Mouse (Mus musculus) cortical plate, adult 2 months (tissue): ENCODE results near the gene Olfr270. TPM values are rescaled to one million over a fixed set of nuclear protein-coding genes. Genes with fewer than 3 reads are reported as not detected.

Experiments
- H3K27ac ChIP-seq: fragments of 200-500 bp; 2 replicates; pipeline ENCODE4 v1.5.1; 2012; ENCODE audit warnings: low read length, control low read depth, inconsistent platforms; ENCODE audit not compliant: insufficient read depth
- H3K4me1 ChIP-seq: fragments of 200-500 bp; 2 replicates; pipeline ENCODE4 v1.6.1; 2011; ENCODE audit warnings: low read length; ENCODE audit not compliant: control insufficient read depth, insufficient read depth
- H3K4me3 ChIP-seq: fragments of 200-500 bp; 2 replicates; pipeline ENCODE4 v1.5.1; 2011; ENCODE audit warnings: mild to moderate bottlenecking, low read length, control low read depth; ENCODE audit not compliant: insufficient read depth
- CTCF ChIP-seq: fragments of 200-500 bp; IDR thresholded peaks from 2 replicates; pipeline ENCODE4 v1.5.1; 2011; ENCODE audit warnings: mild to moderate bottlenecking, control low read depth, low read length; ENCODE audit not compliant: insufficient read depth; ENCODE audit errors: extremely low read depth
- POLR2A ChIP-seq: fragments of 200-500 bp; IDR thresholded peaks from 2 replicates; pipeline ENCODE4 v1.6.1; 2011; ENCODE audit warnings: mild to moderate bottlenecking, low read length, control low read depth; ENCODE audit not compliant: insufficient read depth; ENCODE audit errors: extremely low read depth
- polyA plus RNA-seq: library from polyadenylated mRNA; depleted of rRNA; stranded (reverse); fragments of >200 nt; gene quantifications from 2 replicates; pipeline ENCODE4 v1.2.3, GENCODE M21; 2012; rRNA removed

The Olfr270 gene
- polyA plus RNA-seq, 1 experiment = not detected

GRCm38 (mm10) chr4:52989248-52989647 is 24.9 kb downstream of the Olfr270 start, which contains the start of gene Nipsnap3a:
Gene Nipsnap3a, plus strand, starts transcription at chr4:52989272.
- Histone ChIP-seq H3K4me3 (no peak within 1 kb of the TSS), H3K4me1 (no peaks in the 10 kb centered on the region), H3K27ac (no peak within 1 kb of the TSS)
- TF ChIP-seq CTCF (no peak), POLR2A (no peak)

DNA sequence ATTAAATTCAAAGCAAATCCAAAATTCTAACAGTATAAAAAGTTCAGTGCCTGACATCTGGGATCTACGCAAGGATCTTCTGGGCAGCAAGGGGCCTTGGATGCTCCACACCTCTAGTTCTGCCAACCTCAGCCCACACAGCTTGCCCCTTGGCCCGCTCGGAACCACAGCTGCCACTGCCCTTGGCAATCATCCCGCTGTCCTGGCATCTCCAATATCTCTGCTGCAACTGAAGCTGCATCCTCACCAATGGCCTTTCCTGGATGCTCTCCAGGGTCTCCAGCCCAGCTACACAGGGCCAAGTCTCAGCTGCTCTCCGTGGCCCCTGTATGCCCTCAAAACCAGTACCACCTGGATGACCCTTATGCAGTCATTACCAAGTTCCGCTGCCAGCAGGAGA is 35.1 kb downstream of the Olfr270 start:
- Histone ChIP-seq H3K27ac (no peak overlapping the region), H3K4me1 (no peaks in the 10 kb centered on the region), H3K4me3 (no peak overlapping the region)
- TF ChIP-seq CTCF (no peak), POLR2A (no peak)

DNA sequence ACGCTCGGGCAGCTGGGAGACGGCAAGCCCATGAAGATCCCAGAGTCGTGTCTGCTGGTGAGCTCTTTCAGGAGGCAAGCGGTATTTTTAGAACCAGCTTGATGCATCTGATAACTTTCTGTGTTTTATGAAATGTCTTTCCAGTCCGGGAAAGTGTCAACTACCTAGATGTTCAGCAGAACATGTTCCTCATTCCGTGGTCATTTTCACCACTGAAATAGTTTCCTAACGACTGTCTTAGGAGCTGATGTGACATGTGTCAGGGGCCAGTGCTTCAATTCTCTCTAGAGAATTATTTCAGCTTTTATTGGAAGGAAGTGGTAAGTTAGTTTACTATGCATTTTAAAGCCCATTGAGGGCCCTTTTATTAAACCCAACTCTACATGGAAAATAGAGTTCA is 35.8 kb downstream of the Olfr270 start:
- H3K27ac ChIP-seq = no peak overlapping the region
- no peak for TF ChIP-seq POLR2A
- no peak for TF ChIP-seq CTCF
- no peak overlapping the region for H3K4me3 ChIP-seq
- no peaks in the 10 kb centered on the region for H3K4me1 ChIP-seq

DNA sequence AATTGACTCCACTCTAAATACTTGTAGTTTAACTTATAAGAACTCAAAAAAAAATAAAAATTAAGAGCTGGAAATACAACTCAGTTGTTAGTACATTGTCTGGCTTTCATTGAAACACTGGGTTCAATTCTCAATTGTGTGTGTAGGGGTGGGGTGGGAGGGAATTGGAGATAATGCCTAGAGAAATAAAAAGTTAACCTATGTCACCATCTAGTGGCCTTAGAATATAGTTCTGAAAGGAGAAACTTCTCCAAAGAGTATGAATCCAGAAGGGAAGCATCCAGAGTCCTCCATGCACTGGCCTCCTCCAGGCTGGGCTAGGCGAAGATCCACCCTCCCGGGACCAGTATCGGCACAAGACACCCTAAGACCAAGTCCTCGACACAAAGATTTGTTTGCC is 44.8 kb downstream of the Olfr270 start:
- TF ChIP-seq CTCF = no peak
- no peak for TF ChIP-seq POLR2A
- Histone ChIP-seq H3K27ac (no peak overlapping the region), H3K4me1 (no peaks in the 10 kb centered on the region), H3K4me3 (no peak overlapping the region)

- H3K4me3 ChIP-seq = no peak overlapping the region
- no peaks in the 10 kb centered on the region for H3K4me1 ChIP-seq
- TF ChIP-seq CTCF = no peak
- no peak for TF ChIP-seq POLR2A
- H3K27ac ChIP-seq = no peak overlapping the region
Measured at GRCm38 (mm10) chr4:53009871-53010270, 45.5 kb downstream of the Olfr270 start.

DNA sequence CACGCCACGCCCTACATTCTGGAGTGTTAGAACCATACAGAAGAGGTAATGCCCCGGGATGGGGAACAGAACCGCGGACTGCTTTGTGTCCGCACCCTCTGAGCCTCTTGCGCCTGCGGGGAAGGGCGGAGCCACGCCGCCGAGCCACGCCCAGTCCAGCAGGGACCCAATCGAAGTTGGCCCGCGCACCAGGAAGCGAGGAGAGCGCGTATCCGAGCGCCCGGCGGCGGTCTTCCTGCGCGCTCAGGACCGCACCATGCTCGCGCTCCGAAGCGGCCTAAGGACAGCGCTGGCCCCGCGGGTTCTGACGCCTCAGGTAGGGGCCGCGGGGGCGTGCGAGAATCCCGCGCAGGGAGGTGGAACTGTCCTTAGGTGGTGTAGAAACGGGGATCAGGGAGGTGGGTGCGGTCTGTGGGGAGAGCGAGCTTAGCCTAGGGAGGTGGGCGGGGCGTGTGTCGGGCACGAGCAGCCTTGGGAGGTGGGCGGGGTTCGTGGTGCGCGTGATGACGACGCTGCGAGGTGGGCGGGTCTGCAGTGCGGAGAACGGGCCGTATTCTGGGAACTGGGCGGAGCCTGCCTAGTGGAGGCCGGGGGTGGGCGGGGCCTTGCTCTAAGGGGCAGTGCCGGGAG is 47.5 kb downstream of the Olfr270 start, which contains the start of gene Nipsnap3b:
Nipsnap3b (plus strand) TSS at position 149 of the 630 bp plus-strand sequence.
- H3K27ac ChIP-seq = no peak within 1 kb of the TSS
- no peak for TF ChIP-seq CTCF
- peak; percentile 55; the same call in 1 of the 2 replicates for TF ChIP-seq POLR2A
- H3K4me1 ChIP-seq = no peaks in the 10 kb centered on the region
- peak within 1 kb of the TSS; percentile 45 for H3K4me3 ChIP-seq

DNA sequence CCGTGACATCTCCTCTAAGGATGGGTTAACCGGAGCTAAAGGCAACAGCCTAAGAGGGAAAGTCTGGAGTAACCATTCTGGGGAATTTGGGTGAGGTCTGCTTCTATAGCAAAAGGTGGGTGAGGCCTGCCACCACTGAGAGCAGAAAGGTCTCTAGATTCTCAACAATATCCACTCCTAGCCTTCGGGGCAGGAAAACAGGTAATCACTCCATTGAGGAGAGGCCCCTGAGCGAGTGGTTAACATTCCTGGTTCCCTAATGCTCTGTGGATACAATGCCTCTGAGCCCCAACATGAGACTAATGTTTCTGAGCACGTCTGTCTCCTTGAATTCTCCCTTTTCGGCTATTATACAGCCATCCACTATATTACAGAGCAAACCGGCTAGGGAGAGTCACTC is 50.1 kb downstream of the Olfr270 start:
- TF ChIP-seq CTCF (no peak), POLR2A (no peak)
- Histone ChIP-seq H3K4me3 (no peak overlapping the region), H3K27ac (no peak overlapping the region), H3K4me1 (no peaks in the 10 kb centered on the region)

- TF ChIP-seq POLR2A = no peak
- no peak for TF ChIP-seq CTCF
- no peaks in the 10 kb centered on the region for H3K4me1 ChIP-seq
- no peak overlapping the region for H3K27ac ChIP-seq
- H3K4me3 ChIP-seq = no peak overlapping the region
Measured at GRCm38 (mm10) chr4:53015024-53015423, 50.7 kb downstream of the Olfr270 start.

GRCm38 (mm10) chr4:53018392-53018791 is 54.0 kb downstream of the Olfr270 start:
- H3K4me3 ChIP-seq = no peak overlapping the region
- no peaks in the 10 kb centered on the region for H3K4me1 ChIP-seq
- TF ChIP-seq POLR2A (no peak), CTCF (no peak)
- no peak overlapping the region for H3K27ac ChIP-seq

Other genes with a start within 250 kb of the Olfr270 start
- gene Olfr275, start 149.9 kb upstream of the Olfr270 start, polyA plus RNA-seq = not detected in 2 replicates
- gene Olfr273, start 105.3 kb upstream of the Olfr270 start, polyA plus RNA-seq = not detected in 2 replicates
- gene Olfr272, start 45.4 kb upstream of the Olfr270 start, polyA plus RNA-seq = not detected in 2 replicates
- not detected in 2 replicates for gene Nipsnap3a, start 24.7 kb downstream of the Olfr270 start, polyA plus RNA-seq
- 16.3 and 17.0 TPM in 2 replicates for gene Nipsnap3b, start 47.3 kb downstream of the Olfr270 start, polyA plus RNA-seq
- gene Abca1, start 195.3 kb downstream of the Olfr270 start, polyA plus RNA-seq = 8.3 and 9.0 TPM in 2 replicates